Mouse (Mus musculus) kidney, embryonic 16.5 days (tissue): Measurements from ENCODE around the gene Sorbs1. TPM values are rescaled to one million over a fixed set of nuclear protein-coding genes. Genes with fewer than 3 reads are reported as not detected.

Source experiments
- ATAC-seq: fragments of 200-750 bp; cut with Nextera tagmentation; 2 replicates; pipeline ENCODE4 v1.8.0; 2017; ENCODE audit warnings: moderate TSS enrichment; ENCODE audit not compliant: low FRiP score, low TSS enrichment
- H3K27ac ChIP-seq: fragments of 300-500 bp; sonication (generic); 2 replicates; pipeline ENCODE4 v1.5.1; 2014; ENCODE audit warnings: low read length
- H3K27me3 ChIP-seq: fragments of 300-500 bp; sonication (generic); 2 replicates; pipeline ENCODE4 v1.6.1; 2014; ENCODE audit warnings: low read length, control low read depth, mixed read lengths; ENCODE audit not compliant: insufficient read depth
- H3K36me3 ChIP-seq: fragments of 300-500 bp; sonication (generic); 2 replicates; pipeline ENCODE4 v1.6.1; 2014; ENCODE audit warnings: low read length, control low read depth, mixed read lengths; ENCODE audit not compliant: insufficient read depth
- H3K4me1 ChIP-seq: fragments of 300-500 bp; sonication (generic); 2 replicates; pipeline ENCODE4 v1.6.1; 2014; ENCODE audit warnings: low read length, control low read depth, mixed read lengths; ENCODE audit not compliant: insufficient read depth
- H3K4me2 ChIP-seq: fragments of 300-500 bp; sonication (generic); replicated peaks from 2 replicates; pipeline ENCODE4 v1.6.1; 2014; ENCODE audit warnings: low read depth, low read length
- H3K4me3 ChIP-seq: fragments of 300-500 bp; sonication (generic); 2 replicates; pipeline ENCODE4 v1.5.1; 2014; ENCODE audit warnings: mild to moderate bottlenecking, low read length
- H3K9ac ChIP-seq: fragments of 300-500 bp; sonication (generic); replicated peaks from 2 replicates; pipeline ENCODE4 v1.6.1; 2014; ENCODE audit warnings: low read length
- H3K9me3 ChIP-seq: fragments of 300-500 bp; sonication (generic); 2 replicates; pipeline ENCODE4 v1.6.1; 2016; ENCODE audit warnings: low read length, control low read depth
- WGBS: fragments of 180-500 bp; shearing (Covaris S2); extraction: QIAGEN DNeasy Blood & Tissue Kit; methylation state at CpG from one replicate; pipeline ENCODE4 v1.1.7; 2014; 5-methylcytosine and 5-hydroxymethylcytosine counted together
- polyA plus RNA-seq: library from polyadenylated mRNA; unstranded; fragments of >200 nt; fragmentation: Nextera tagmentation; extraction: Ambion mirVana; gene quantifications from 2 replicates; pipeline ENCODE4 v1.2.1, GENCODE M21; 2015

Gene Sorbs1
- polyA plus RNA-seq, 1 experiment from 2014 or later: 60.1 TPM

GRCm38 (mm10) chr19:40363447-40363846, 150.1 kb downstream of the Sorbs1 start:
- 98% methylated on average over 5 of the region's 5 CpGs for WGBS
- Histone ChIP-seq H3K4me3 (no peak overlapping the region), H3K9me3 (peaks cover 3% of the 10 kb centered on the region; the same call in 1 of the 2 replicates), H3K36me3 (peaks cover 20% of the 10 kb centered on the region), H3K27ac (no peak overlapping the region), H3K4me1 (peaks cover 14% of the 10 kb centered on the region), H3K9ac (no peak overlapping the region), H3K4me2 (no peak overlapping the region), H3K27me3 (no peaks in the 10 kb centered on the region)
- no peak for ATAC-seq

DNA sequence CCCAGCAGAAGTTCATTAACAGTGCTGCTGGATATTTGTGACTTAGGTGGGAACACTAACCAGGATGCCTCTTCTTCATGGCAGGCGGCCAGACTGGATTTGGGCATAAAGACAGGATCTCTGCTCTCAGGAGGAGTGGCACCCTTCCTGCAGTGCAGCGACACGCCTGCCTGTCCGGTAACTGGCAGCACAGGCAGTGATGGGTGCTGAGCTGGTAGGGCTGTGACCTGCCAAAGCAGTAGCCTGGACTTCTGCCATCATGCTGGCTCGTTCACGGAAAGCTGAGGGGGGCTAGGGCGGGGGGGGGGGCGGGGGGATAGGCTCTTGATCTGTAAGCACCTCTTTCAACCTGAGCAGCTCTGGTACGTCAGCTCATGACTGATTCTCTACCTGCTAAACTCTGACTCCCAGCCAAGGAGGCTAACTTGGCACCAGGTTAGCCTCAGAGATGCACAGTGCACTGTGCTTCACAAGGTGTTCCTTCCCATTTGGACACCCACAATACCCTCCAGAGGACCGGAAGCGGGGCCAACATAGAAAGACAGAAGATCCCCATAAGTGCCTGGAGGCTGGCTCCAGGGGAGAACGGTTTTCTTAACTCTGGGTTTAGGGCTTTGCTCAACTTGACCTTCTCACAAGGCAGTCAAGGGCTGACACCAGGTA, 151.2 kb downstream of the Sorbs1 start:
- WGBS: 74% methylated on average over 12 of the region's 12 CpGs
- Histone ChIP-seq H3K4me2 (no peak overlapping the region), H3K4me3 (no peak overlapping the region), H3K9ac (no peak overlapping the region), H3K36me3 (peaks cover 20% of the 10 kb centered on the region), H3K9me3 (peaks cover 3% of the 10 kb centered on the region; the same call in 1 of the 2 replicates), H3K27me3 (no peaks in the 10 kb centered on the region), H3K4me1 (peaks cover 14% of the 10 kb centered on the region), H3K27ac (no peak overlapping the region)
- ATAC-seq: no peak

GRCm38 (mm10) chr19:40359712-40360394, 153.7 kb downstream of the Sorbs1 start:
- H3K4me3 ChIP-seq: no peak overlapping the region
- no peak overlapping the region for H3K27ac ChIP-seq
- H3K36me3 ChIP-seq: peaks cover 17% of the 10 kb centered on the region

DNA sequence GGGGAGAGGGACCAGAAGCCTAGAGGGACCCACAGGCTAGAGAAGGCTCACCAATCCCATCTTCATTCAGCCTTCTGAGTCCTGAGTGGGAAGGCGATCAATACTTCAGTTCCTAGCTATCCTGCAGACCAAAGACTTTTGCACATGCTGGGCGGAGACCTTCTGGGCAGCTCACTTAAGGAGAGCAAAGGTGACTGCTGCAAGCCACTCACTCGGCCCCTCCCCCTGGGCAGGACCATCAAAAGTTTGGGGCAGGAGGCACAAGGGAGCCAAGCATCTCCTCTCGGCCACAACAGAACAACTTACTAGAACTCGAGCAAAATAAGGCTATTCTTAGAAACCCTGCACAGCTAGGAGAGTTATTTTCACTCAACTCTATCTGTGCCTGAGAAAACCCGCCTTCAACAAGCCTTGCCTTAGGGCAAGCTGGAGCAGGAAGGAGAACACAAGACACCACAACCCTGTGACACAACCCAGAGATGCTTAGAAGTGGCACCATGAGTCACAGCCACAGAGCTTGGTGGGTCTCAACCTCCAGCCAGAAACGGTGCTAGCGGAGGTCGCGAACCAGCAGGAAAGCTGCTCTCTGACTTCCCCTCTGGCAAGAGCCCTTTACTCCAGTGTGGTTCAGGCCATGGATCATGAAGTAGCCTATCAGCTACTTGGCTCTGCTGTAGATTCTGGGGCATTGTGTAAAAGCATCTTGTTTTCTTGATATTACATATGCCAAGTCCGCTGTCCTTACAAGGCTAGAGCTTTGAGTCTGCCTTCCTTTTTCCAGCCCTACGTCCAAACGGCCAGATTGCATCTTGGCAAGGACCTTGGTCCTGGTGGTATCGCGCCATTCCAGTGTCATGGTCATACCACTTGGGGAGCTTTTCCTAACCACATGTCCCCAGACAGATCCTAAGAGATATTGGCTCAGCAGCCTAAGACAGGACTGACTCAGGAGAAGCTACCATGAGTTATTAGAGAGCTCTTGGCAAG, 156.8 kb downstream of the Sorbs1 start:
- Histone ChIP-seq H3K9me3 (no peaks in the 10 kb centered on the region), H3K27me3 (no peaks in the 10 kb centered on the region), H3K36me3 (no peaks in the 10 kb centered on the region), H3K4me2 (no peak overlapping the region), H3K9ac (no peak overlapping the region), H3K4me1 (no peaks in the 10 kb centered on the region), H3K4me3 (no peak overlapping the region), H3K27ac (no peak overlapping the region)
- no peak for ATAC-seq
- WGBS: 85% methylated on average over 15 of the region's 15 CpGs

More at GRCm38 (mm10) chr19:40359712-40360394, 153.7 kb downstream of the Sorbs1 start:
- no peak for ATAC-seq
- Histone ChIP-seq H3K9ac (no peak overlapping the region), H3K4me1 (no peaks in the 10 kb centered on the region), H3K27me3 (no peaks in the 10 kb centered on the region), H3K4me2 (no peak overlapping the region), H3K9me3 (peaks cover 3% of the 10 kb centered on the region; the same call in 1 of the 2 replicates)
- WGBS: 86% methylated on average over 5 of the region's 5 CpGs

- no peak overlapping the region for H3K9ac ChIP-seq
- no peaks in the 10 kb centered on the region for H3K9me3 ChIP-seq
- H3K4me3 ChIP-seq: no peak overlapping the region
- 88% methylated on average over 3 of the region's 3 CpGs for WGBS
- ATAC-seq: no peak
- H3K4me2 ChIP-seq: no peak overlapping the region
- no peak overlapping the region for H3K27ac ChIP-seq
- H3K36me3 ChIP-seq: no peaks in the 10 kb centered on the region
- no peaks in the 10 kb centered on the region for H3K4me1 ChIP-seq
- H3K27me3 ChIP-seq: no peaks in the 10 kb centered on the region
Observed at GRCm38 (mm10) chr19:40355075-40355474, 158.5 kb downstream of the Sorbs1 start.

- H3K9me3 ChIP-seq: no peaks in the 10 kb centered on the region
- no peaks in the 10 kb centered on the region for H3K4me1 ChIP-seq
- ATAC-seq: no peak
- no peaks in the 10 kb centered on the region for H3K36me3 ChIP-seq
- H3K4me3 ChIP-seq: no peak overlapping the region
- H3K27ac ChIP-seq: no peak overlapping the region
- H3K27me3 ChIP-seq: no peaks in the 10 kb centered on the region
- 66% methylated on average over 14 of the region's 14 CpGs for WGBS
- no peak overlapping the region for H3K4me2 ChIP-seq
- H3K9ac ChIP-seq: no peak overlapping the region
Observed at GRCm38 (mm10) chr19:40352006-40352405, 161.6 kb downstream of the Sorbs1 start.

GRCm38 (mm10) chr19:40350835-40351234, 162.7 kb downstream of the Sorbs1 start:
- H3K9me3 ChIP-seq: no peaks in the 10 kb centered on the region
- no peak overlapping the region for H3K4me2 ChIP-seq
- peaks cover 7% of the 10 kb centered on the region; the same call in 1 of the 2 replicates for H3K4me1 ChIP-seq
- 91% methylated on average over 4 of the region's 4 CpGs for WGBS
- H3K9ac ChIP-seq: no peak overlapping the region
- no peak for ATAC-seq
- no peak overlapping the region for H3K4me3 ChIP-seq
- no peaks in the 10 kb centered on the region for H3K36me3 ChIP-seq
- no peaks in the 10 kb centered on the region for H3K27me3 ChIP-seq
- H3K27ac ChIP-seq: no peak overlapping the region

- no peak for ATAC-seq
Observed at GRCm38 (mm10) chr19:40349713-40350671, 163.6 kb downstream of the Sorbs1 start.

DNA sequence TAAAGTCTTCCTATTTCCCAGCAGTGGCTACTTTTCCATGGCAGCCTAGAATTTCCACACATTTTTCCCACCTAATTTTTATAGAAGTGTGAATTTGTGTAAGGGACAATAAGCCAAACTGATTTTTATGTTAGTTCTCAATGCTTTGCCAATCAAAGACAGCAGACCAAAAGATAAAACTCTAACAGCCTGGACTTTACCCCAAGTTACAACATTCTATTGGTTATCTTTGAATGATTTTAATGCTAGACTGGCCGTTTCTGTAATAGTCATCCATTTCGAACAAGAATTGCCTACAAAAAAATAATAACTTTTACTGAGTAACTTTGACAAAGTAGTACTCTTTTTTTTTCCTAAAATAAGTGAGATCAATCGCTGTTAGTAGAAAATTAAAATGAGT, 164.3 kb downstream of the Sorbs1 start:
- 80% methylated on average over 3 of the region's 3 CpGs for WGBS
- H3K27ac ChIP-seq: no peak overlapping the region

More at GRCm38 (mm10) chr19:40349713-40350671, 163.6 kb downstream of the Sorbs1 start:
- no peaks in the 10 kb centered on the region for H3K9me3 ChIP-seq
- peaks cover 9% of the 10 kb centered on the region; the same call in 1 of the 2 replicates for H3K4me1 ChIP-seq
- no peak overlapping the region for H3K27ac ChIP-seq
- H3K27me3 ChIP-seq: no peaks in the 10 kb centered on the region
- H3K9ac ChIP-seq: no peak overlapping the region
- no peak overlapping the region for H3K4me3 ChIP-seq
- H3K36me3 ChIP-seq: no peaks in the 10 kb centered on the region
- no peak overlapping the region for H3K4me2 ChIP-seq
- 69% methylated on average over 16 of the region's 16 CpGs for WGBS

More for the DNA sequence above, 164.3 kb downstream of the Sorbs1 start:
- H3K27me3 ChIP-seq: no peaks in the 10 kb centered on the region
- H3K4me3 ChIP-seq: no peak overlapping the region
- H3K9ac ChIP-seq: no peak overlapping the region
- H3K4me1 ChIP-seq: peaks cover 9% of the 10 kb centered on the region; the same call in 1 of the 2 replicates
- H3K4me2 ChIP-seq: no peak overlapping the region
- H3K36me3 ChIP-seq: 0 out of 2 replicates have a peak, but pooled peaks cover 3% of the 10 kb centered on the region
- H3K9me3 ChIP-seq: no peaks in the 10 kb centered on the region
- ATAC-seq: no peak
